Mouse (Mus musculus): ENCODE results near the gene Ttll6. TPM values are rescaled to one million over a fixed set of nuclear protein-coding genes. Genes with fewer than 3 reads are reported as not detected.

Gene Ttll6
- polyA plus RNA-seq (2017; shearing (Covaris generic)) = not detected

GRCm38 (mm10) chr11:96133239-96133865, at the start of gene Ttll6:
Ttll6 (plus strand) TSS chr11:96133786.

GRCm38 (mm10) chr11:96111751-96112150, 21.8 kb upstream of the Ttll6 start, which contains the start of gene Calcoco2:
Calcoco2 (minus strand) TSS chr11:96111964.

GRCm38 (mm10) chr11:96193521-96194400, 60.2 kb downstream of the Ttll6 start, which contains the start of gene Hoxb13:
Hoxb13 (plus strand) TSS chr11:96194316.

Other genes starting within 250 kb of the Ttll6 start
- gene B4galnt2, start 218.9 kb upstream of the Ttll6 start, polyA plus RNA-seq (2017; shearing (Covaris generic)) = not detected
- gene Igf2bp1, start 127.8 kb upstream of the Ttll6 start, polyA plus RNA-seq (2017; shearing (Covaris generic)) = not detected
- gene Gip, start 109.2 kb upstream of the Ttll6 start, polyA plus RNA-seq (2017; shearing (Covaris generic)) = not detected
- 63.8 TPM for gene Snf8, start 98.9 kb upstream of the Ttll6 start, polyA plus RNA-seq (2017; shearing (Covaris generic))
- 55.5 TPM for gene Ube2z, start 68.4 kb upstream of the Ttll6 start, polyA plus RNA-seq (2017; shearing (Covaris generic))
- 233 TPM for gene Atp5g1, start 58.1 kb upstream of the Ttll6 start, polyA plus RNA-seq (2017; shearing (Covaris generic))
- gene Calcoco2, start 21.8 kb upstream of the Ttll6 start, polyA plus RNA-seq (2017; shearing (Covaris generic)) = not detected
- not detected for gene Hoxb13, start 60.5 kb downstream of the Ttll6 start, polyA plus RNA-seq (2017; shearing (Covaris generic))
- gene Hoxb9, start 137.7 kb downstream of the Ttll6 start, polyA plus RNA-seq (2017; shearing (Covaris generic)) = not detected
- not detected for gene Hoxb8, start 148.1 kb downstream of the Ttll6 start, polyA plus RNA-seq (2017; shearing (Covaris generic))
- gene Hoxb7, start 152.8 kb downstream of the Ttll6 start, polyA plus RNA-seq (2017; shearing (Covaris generic)) = not detected
- gene Hoxb6, start 158.7 kb downstream of the Ttll6 start, polyA plus RNA-seq (2017; shearing (Covaris generic)) = not detected
- gene Hoxb5, start 169.6 kb downstream of the Ttll6 start, polyA plus RNA-seq (2017; shearing (Covaris generic)) = 0.17 TPM
- gene Hoxb4, start 184.5 kb downstream of the Ttll6 start, polyA plus RNA-seq (2017; shearing (Covaris generic)) = 0.15 TPM
- gene Hoxb3, start 189.5 kb downstream of the Ttll6 start, polyA plus RNA-seq (2017; shearing (Covaris generic)) = not detected
- gene Hoxb2, start 216.7 kb downstream of the Ttll6 start, polyA plus RNA-seq (2017; shearing (Covaris generic)) = not detected
- not detected for gene Hoxb1, start 232.0 kb downstream of the Ttll6 start, polyA plus RNA-seq (2017; shearing (Covaris generic))

Data from effector memory CD4-positive, alpha-beta T cell, adult 5 months (primary cell).